Mouse (Mus musculus): ENCODE measurements around the gene Kirrel3. TPM values are rescaled to one million over a fixed set of nuclear protein-coding genes. Genes with fewer than 3 reads are reported as not detected.

Kirrel3 gene
- polyA plus RNA-seq, 1 experiment from 2014 or later = 4.0 TPM

GRCm38 (mm10) chr9:34538591-34539335 is 53.1 kb downstream of the Kirrel3 start:
- Histone ChIP-seq H3K9ac (ENCODE audit: low read depth, low read length) (no peak overlapping the region), H3K4me1 (ENCODE audit: control insufficient read depth, insufficient read depth, low read length) (no peaks in the 10 kb centered on the region), H3K36me3 (ENCODE audit: control insufficient read depth, insufficient read depth, low read length) (no peaks in the 10 kb centered on the region), H3K4me2 (replicated peaks; ENCODE audit: low read depth, low read length) (no peak overlapping the region), H3K4me3 (ENCODE audit: low read length) (no peak overlapping the region), H3K27ac (ENCODE audit: low read depth, low read length) (no peak overlapping the region), H3K9me3 (ENCODE audit: control insufficient read depth, low read length) (no peaks in the 10 kb centered on the region), H3K27me3 (ENCODE audit: control insufficient read depth, insufficient read depth, low read length) (no peaks in the 10 kb centered on the region)
- no peak for ATAC-seq (ENCODE audit: low FRiP score, low TSS enrichment)
- 77% methylated on average over 7 of the region's 7 CpGs for WGBS

DNA sequence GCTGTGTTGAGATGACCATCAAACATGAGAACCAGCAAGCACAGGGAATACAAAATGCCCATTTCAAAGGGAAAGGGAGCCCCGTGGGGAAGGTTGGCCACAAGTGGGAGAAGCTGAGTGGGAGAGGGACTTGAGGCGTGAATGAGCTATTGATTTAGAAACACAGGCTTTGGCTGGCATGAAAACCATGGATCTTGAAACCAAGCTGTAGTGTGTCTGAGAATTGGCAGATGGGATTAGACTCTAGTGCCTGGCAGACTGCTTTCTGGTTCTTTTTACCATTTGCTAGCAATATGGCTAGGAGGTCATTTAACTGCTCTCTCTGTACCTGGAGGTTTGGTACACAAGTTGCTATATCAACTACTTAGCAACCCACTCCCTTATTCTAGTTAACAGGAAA is 56.2 kb downstream of the Kirrel3 start:
- H3K9me3 ChIP-seq (ENCODE audit: control insufficient read depth, low read length) = no peaks in the 10 kb centered on the region
- ATAC-seq (ENCODE audit: low FRiP score, low TSS enrichment) = no peak
- H3K4me2 ChIP-seq (replicated peaks; ENCODE audit: low read depth, low read length) = no peak overlapping the region
- no peak overlapping the region for H3K9ac ChIP-seq (ENCODE audit: low read depth, low read length)
- no peak overlapping the region for H3K27ac ChIP-seq (ENCODE audit: low read depth, low read length)
- H3K27me3 ChIP-seq (ENCODE audit: control insufficient read depth, insufficient read depth, low read length) = no peaks in the 10 kb centered on the region
- H3K4me3 ChIP-seq (ENCODE audit: low read length) = no peak overlapping the region
- WGBS = 81% methylated on average over 2 of the region's 2 CpGs
- no peaks in the 10 kb centered on the region for H3K36me3 ChIP-seq (ENCODE audit: control insufficient read depth, insufficient read depth, low read length)
- no peaks in the 10 kb centered on the region for H3K4me1 ChIP-seq (ENCODE audit: control insufficient read depth, insufficient read depth, low read length)

DNA sequence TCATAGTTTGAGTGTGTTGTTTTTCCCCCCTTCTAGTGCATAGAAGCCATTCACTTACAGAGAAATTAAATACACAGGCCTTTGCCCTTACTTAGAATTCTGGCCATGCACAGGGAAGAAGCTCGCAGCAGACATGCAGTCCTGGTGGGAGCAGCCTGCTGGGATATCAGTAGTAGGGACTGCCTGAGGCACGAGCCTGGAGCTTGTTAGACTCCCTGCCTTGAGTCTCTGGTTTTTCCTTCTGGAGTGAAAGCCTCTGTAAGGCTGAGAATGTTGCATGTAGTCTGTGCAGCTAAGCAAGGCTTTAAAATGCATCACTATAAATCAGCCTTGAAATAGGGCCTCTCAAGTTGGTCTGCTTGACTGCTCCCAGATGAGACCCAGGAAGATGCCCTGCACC is 70.0 kb downstream of the Kirrel3 start:
- Histone ChIP-seq H3K4me1 (ENCODE audit: control insufficient read depth, insufficient read depth, low read length) (peaks cover 6% of the 10 kb centered on the region; the same call in 1 of the 2 replicates), H3K36me3 (ENCODE audit: control insufficient read depth, insufficient read depth, low read length) (no peaks in the 10 kb centered on the region), H3K4me2 (replicated peaks; ENCODE audit: low read depth, low read length) (no peak overlapping the region), H3K27ac (ENCODE audit: low read depth, low read length) (no peak overlapping the region), H3K9ac (ENCODE audit: low read depth, low read length) (no peak overlapping the region), H3K4me3 (ENCODE audit: low read length) (no peak overlapping the region), H3K9me3 (ENCODE audit: control insufficient read depth, low read length) (no peaks in the 10 kb centered on the region), H3K27me3 (ENCODE audit: control insufficient read depth, insufficient read depth, low read length) (no peaks in the 10 kb centered on the region)
- ATAC-seq (ENCODE audit: low FRiP score, low TSS enrichment) = peak; percentile 21; the same call in 1 of the 2 replicates
- 28% methylated on average over 2 of the region's 2 CpGs for WGBS

DNA sequence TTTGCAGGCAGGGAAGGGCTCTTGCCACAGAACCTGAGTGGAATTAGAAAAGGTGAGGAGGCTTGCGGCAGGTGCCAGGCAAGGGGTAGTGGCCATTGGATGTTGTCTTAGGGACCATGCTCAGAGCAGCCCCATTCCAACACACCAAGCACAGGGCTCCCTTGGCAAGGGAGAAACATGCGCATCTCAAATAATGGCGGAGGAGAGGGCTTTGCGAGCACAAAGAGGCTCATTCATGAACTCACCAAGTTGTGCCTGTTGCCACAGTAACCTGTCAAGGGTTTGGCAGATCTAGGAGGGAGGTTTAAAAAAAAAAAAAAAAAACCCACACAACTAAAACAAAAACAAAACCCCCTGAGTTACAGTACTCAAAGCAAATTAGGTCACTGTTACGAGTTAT is 72.2 kb downstream of the Kirrel3 start:
- 52% methylated on average over 5 of the region's 5 CpGs for WGBS
- Histone ChIP-seq H3K9me3 (ENCODE audit: control insufficient read depth, low read length) (no peaks in the 10 kb centered on the region), H3K27me3 (ENCODE audit: control insufficient read depth, insufficient read depth, low read length) (no peaks in the 10 kb centered on the region), H3K9ac (ENCODE audit: low read depth, low read length) (no peak overlapping the region), H3K4me3 (ENCODE audit: low read length) (no peak overlapping the region), H3K27ac (ENCODE audit: low read depth, low read length) (no peak overlapping the region), H3K36me3 (ENCODE audit: control insufficient read depth, insufficient read depth, low read length) (no peaks in the 10 kb centered on the region), H3K4me2 (replicated peaks; ENCODE audit: low read depth, low read length) (no peak overlapping the region), H3K4me1 (ENCODE audit: control insufficient read depth, insufficient read depth, low read length) (peaks cover 6% of the 10 kb centered on the region; the same call in 1 of the 2 replicates)
- ATAC-seq (ENCODE audit: low FRiP score, low TSS enrichment) = peak; percentile 54; the same call in 1 of the 2 replicates

DNA sequence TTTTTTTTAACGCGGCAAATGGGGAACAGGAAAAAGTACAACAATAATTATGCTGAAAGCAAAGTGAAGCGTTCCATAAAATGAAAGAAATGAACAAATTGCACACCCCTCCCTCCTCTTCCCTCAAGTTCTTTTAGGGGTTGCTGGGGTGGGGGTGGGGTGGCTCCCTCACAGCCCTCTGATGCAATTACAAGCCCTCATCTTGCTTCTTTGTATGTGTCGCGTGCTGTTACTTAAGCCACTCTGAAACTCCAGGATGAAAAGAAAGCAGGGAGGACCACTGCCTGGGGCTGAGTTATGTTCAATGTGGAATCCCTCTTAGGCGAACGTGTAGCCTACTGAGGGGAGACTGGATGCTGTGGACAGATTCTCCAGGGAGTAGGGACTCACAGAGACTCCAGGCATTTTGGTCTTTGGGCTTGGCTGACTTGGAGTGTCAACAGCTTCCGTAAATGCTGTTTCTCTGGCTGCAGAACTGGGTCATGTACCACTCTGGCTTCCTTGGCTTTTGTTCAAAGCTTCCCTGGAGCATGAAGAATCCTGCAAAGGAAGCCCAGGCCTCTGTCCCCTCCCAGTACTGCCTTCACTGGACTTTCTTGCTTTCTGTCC is 72.7 kb downstream of the Kirrel3 start:
- Histone ChIP-seq H3K27me3 (ENCODE audit: control insufficient read depth, insufficient read depth, low read length) (no peaks in the 10 kb centered on the region), H3K4me3 (ENCODE audit: low read length) (no peak overlapping the region), H3K4me2 (replicated peaks; ENCODE audit: low read depth, low read length) (no peak overlapping the region), H3K9ac (ENCODE audit: low read depth, low read length) (no peak overlapping the region), H3K4me1 (ENCODE audit: control insufficient read depth, insufficient read depth, low read length) (peaks cover 6% of the 10 kb centered on the region; the same call in 1 of the 2 replicates), H3K27ac (ENCODE audit: low read depth, low read length) (no peak overlapping the region), H3K36me3 (ENCODE audit: control insufficient read depth, insufficient read depth, low read length) (no peaks in the 10 kb centered on the region), H3K9me3 (ENCODE audit: control insufficient read depth, low read length) (no peaks in the 10 kb centered on the region)
- ATAC-seq (ENCODE audit: low FRiP score, low TSS enrichment) = 0 out of 2 replicates have a peak, but pooled peaks have one; percentile 33
- WGBS = 27% methylated on average over 8 of the region's 8 CpGs

DNA sequence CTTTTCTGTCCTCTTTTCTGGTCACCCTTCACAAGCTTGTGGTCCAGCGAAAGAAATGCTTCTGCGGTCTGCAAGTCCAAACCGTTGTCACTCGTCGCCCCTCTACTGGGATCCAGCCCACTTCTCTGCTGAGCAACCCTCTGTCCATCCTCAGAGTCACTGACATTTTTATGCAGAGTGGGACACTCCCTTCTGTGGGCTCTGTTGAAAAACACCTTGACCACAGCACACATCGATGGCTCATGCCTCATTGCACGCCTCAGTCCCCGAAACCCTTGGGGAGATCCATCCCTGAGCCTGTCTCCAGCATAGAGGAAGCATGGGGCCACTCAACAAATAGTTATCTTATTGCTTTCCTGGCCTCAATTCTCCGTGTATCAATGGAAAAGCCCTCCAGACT is 73.4 kb downstream of the Kirrel3 start:
- no peak overlapping the region for H3K27ac ChIP-seq (ENCODE audit: low read depth, low read length)

GRCm38 (mm10) chr9:34561281-34561680 is 75.6 kb downstream of the Kirrel3 start:
- no peak overlapping the region for H3K4me2 ChIP-seq (replicated peaks; ENCODE audit: low read depth, low read length)
- no peak for ATAC-seq (ENCODE audit: low FRiP score, low TSS enrichment)
- H3K27ac ChIP-seq (ENCODE audit: low read depth, low read length) = no peak overlapping the region
- no peak overlapping the region for H3K4me3 ChIP-seq (ENCODE audit: low read length)
- H3K9me3 ChIP-seq (ENCODE audit: control insufficient read depth, low read length) = no peaks in the 10 kb centered on the region
- no peaks in the 10 kb centered on the region for H3K36me3 ChIP-seq (ENCODE audit: control insufficient read depth, insufficient read depth, low read length)
- H3K9ac ChIP-seq (ENCODE audit: low read depth, low read length) = no peak overlapping the region
- no peaks in the 10 kb centered on the region for H3K27me3 ChIP-seq (ENCODE audit: control insufficient read depth, insufficient read depth, low read length)
- H3K4me1 ChIP-seq (ENCODE audit: control insufficient read depth, insufficient read depth, low read length) = peaks cover 6% of the 10 kb centered on the region; the same call in 1 of the 2 replicates
- WGBS = 56% methylated on average over 1 of the region's 1 CpGs

More for the DNA sequence above, 73.4 kb downstream of the Kirrel3 start:
- no peaks in the 10 kb centered on the region for H3K9me3 ChIP-seq (ENCODE audit: control insufficient read depth, low read length)
- H3K4me2 ChIP-seq (replicated peaks; ENCODE audit: low read depth, low read length) = no peak overlapping the region
- H3K36me3 ChIP-seq (ENCODE audit: control insufficient read depth, insufficient read depth, low read length) = no peaks in the 10 kb centered on the region
- H3K4me1 ChIP-seq (ENCODE audit: control insufficient read depth, insufficient read depth, low read length) = peaks cover 6% of the 10 kb centered on the region; the same call in 1 of the 2 replicates
- H3K27me3 ChIP-seq (ENCODE audit: control insufficient read depth, insufficient read depth, low read length) = no peaks in the 10 kb centered on the region
- H3K9ac ChIP-seq (ENCODE audit: low read depth, low read length) = no peak overlapping the region
- no peak overlapping the region for H3K4me3 ChIP-seq (ENCODE audit: low read length)
- peak; percentile 46; the same call in 1 of the 2 replicates for ATAC-seq (ENCODE audit: low FRiP score, low TSS enrichment)
- WGBS = 56% methylated on average over 9 of the region's 9 CpGs

DNA sequence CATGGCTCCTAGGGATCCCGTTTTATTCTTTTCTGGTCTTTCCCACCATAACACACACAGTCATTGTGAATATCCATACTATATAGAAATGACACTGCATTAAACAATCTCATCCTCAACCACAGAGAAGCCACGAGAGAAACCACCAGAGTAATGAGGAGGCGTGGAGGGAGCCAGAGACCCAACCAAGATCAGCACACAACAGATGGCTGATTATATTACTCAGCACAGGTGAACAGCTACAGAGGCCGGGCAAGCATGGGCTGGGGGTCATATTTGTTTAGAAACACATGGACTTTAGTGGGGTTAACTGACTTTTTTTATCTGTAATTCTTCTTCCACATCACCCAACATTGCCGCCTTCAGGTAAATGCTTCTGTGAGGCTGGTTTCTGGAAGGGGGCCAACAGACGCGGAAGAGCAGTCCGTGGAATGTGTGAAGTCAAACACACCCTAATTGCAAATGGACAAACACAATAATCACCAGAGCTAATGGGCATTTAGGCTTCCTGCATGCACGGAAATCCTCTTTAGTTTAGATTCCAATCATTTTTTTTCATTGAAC is 76.8 kb downstream of the Kirrel3 start:
- Histone ChIP-seq H3K4me1 (ENCODE audit: control insufficient read depth, insufficient read depth, low read length) (peaks cover 6% of the 10 kb centered on the region; the same call in 1 of the 2 replicates), H3K27me3 (ENCODE audit: control insufficient read depth, insufficient read depth, low read length) (no peaks in the 10 kb centered on the region), H3K36me3 (ENCODE audit: control insufficient read depth, insufficient read depth, low read length) (no peaks in the 10 kb centered on the region), H3K9me3 (ENCODE audit: control insufficient read depth, low read length) (no peaks in the 10 kb centered on the region), H3K27ac (ENCODE audit: low read depth, low read length) (no peak overlapping the region), H3K9ac (ENCODE audit: low read depth, low read length) (no peak overlapping the region), H3K4me3 (ENCODE audit: low read length) (no peak overlapping the region), H3K4me2 (replicated peaks; ENCODE audit: low read depth, low read length) (no peak overlapping the region)
- ATAC-seq (ENCODE audit: low FRiP score, low TSS enrichment) = no peak
- 74% methylated on average over 9 of the region's 9 CpGs for WGBS

- H3K9ac ChIP-seq (ENCODE audit: low read depth, low read length) = no peak overlapping the region
- no peaks in the 10 kb centered on the region for H3K36me3 ChIP-seq (ENCODE audit: control insufficient read depth, insufficient read depth, low read length)
- ATAC-seq (ENCODE audit: low FRiP score, low TSS enrichment) = no peak
- H3K9me3 ChIP-seq (ENCODE audit: control insufficient read depth, low read length) = no peaks in the 10 kb centered on the region
- no peak overlapping the region for H3K4me3 ChIP-seq (ENCODE audit: low read length)
- H3K4me1 ChIP-seq (ENCODE audit: control insufficient read depth, insufficient read depth, low read length) = no peaks in the 10 kb centered on the region
- no peak overlapping the region for H3K4me2 ChIP-seq (replicated peaks; ENCODE audit: low read depth, low read length)
- no peaks in the 10 kb centered on the region for H3K27me3 ChIP-seq (ENCODE audit: control insufficient read depth, insufficient read depth, low read length)
- 78% methylated on average over 4 of the region's 4 CpGs for WGBS
- H3K27ac ChIP-seq (ENCODE audit: low read depth, low read length) = no peak overlapping the region
Observed at GRCm38 (mm10) chr9:34573906-34574305, 88.2 kb downstream of the Kirrel3 start.
